Mouse (Mus musculus) urinary bladder, postnatal 14 days (tissue): ENCODE data around the gene Zfp493.
"Not testable (repeated sequence)": the region's sequence is repeated elsewhere in the genome, so short reads cannot be mapped to it uniquely, and the experiment has no call there.

ENCODE experiments used
- DNase-seq: peaks from one replicate; pipeline ENCODE4 v3.0.0; 2021; ENCODE audit warnings: low spot score

The Zfp493 gene

GRCm38 (mm10) chr13:67779265-67780221 lies at the start of gene Zfp493:
Gene Zfp493 (plus strand): TSS chr13:67779693.
- DNase-seq = peak; percentile 60

- DNase-seq = not testable (repeated sequence)
Observed at GRCm38 (mm10) chr13:67734391-67734790, 45.1 kb upstream of the Zfp493 start.

- no peak for DNase-seq
Observed at GRCm38 (mm10) chr13:67742941-67743340, 36.6 kb upstream of the Zfp493 start.

GRCm38 (mm10) chr13:67743896-67744295 lies 35.6 kb upstream of the Zfp493 start:
- DNase-seq = no peak

GRCm38 (mm10) chr13:67754333-67755306 lies 24.9 kb upstream of the Zfp493 start, which contains the start of gene Zfp85:
Gene Zfp85 (minus strand): TSS chr13:67755228.
- DNase-seq = peak; percentile 63

GRCm38 (mm10) chr13:67755761-67756160 lies 23.7 kb upstream of the Zfp493 start:
- DNase-seq = no peak

- no peak for DNase-seq
Observed at GRCm38 (mm10) chr13:67759966-67760365, 19.5 kb upstream of the Zfp493 start.

GRCm38 (mm10) chr13:67763031-67763768 lies 16.3 kb upstream of the Zfp493 start:
- DNase-seq = no peak

- no peak for DNase-seq
Observed at GRCm38 (mm10) chr13:67791921-67792455, 12.5 kb downstream of the Zfp493 start.

GRCm38 (mm10) chr13:67798618-67799017 lies 19.1 kb downstream of the Zfp493 start:
- DNase-seq = no peak

GRCm38 (mm10) chr13:67799151-67799550 lies 19.7 kb downstream of the Zfp493 start:
- not testable (repeated sequence) for DNase-seq

GRCm38 (mm10) chr13:67811651-67812210 lies 32.2 kb downstream of the Zfp493 start:
- no peak for DNase-seq

- DNase-seq = no peak
Observed at GRCm38 (mm10) chr13:67812961-67813709, 33.6 kb downstream of the Zfp493 start.

GRCm38 (mm10) chr13:67813710-67814660 lies 34.5 kb downstream of the Zfp493 start, which contains the start of gene Zfp273:
Gene Zfp273 (plus strand): TSS chr13:67813740.
- DNase-seq = peak; percentile 70

GRCm38 (mm10) chr13:67818636-67819035 lies 39.1 kb downstream of the Zfp493 start:
- DNase-seq = no peak

- peak; percentile 49 for DNase-seq
Observed at GRCm38 (mm10) chr13:67830911-67831336, 51.4 kb downstream of the Zfp493 start, which contains the start of gene Gm10037. Gene Gm10037 (plus strand): TSS chr13:67831106.

- DNase-seq = not testable (repeated sequence)
Observed at GRCm38 (mm10) chr13:67833137-67833536, 53.6 kb downstream of the Zfp493 start.
